Mouse (Mus musculus) heart, embryonic 12.5 days (tissue): Measurements from ENCODE around the gene Sft2d1. TPM values are rescaled to one million over a fixed set of nuclear protein-coding genes. Genes with fewer than 3 reads are reported as not detected.
A peak's percentile ranks its signal among the peaks of the same experiment; 100 is the strongest.
"Not testable (repeated sequence)": the region's sequence is repeated elsewhere in the genome, so short reads cannot be mapped to it uniquely, and the experiment has no call there.

Source experiments
- ATAC-seq: fragments of 200-750 bp; cut with Nextera tagmentation; 2 replicates; pipeline ENCODE4 v1.8.0; 2017; ENCODE audit warnings: moderate TSS enrichment, moderate library complexity; ENCODE audit not compliant: insufficient number of reproducible peaks, low FRiP score
- H3K27ac ChIP-seq: fragments of 300-500 bp; sonication (generic); 2 replicates; pipeline ENCODE4 v1.5.1; 2016; ENCODE audit warnings: mild to moderate bottlenecking, moderate library complexity; ENCODE audit not compliant: poor library complexity, severe bottlenecking
- H3K27me3 ChIP-seq: fragments of 300-500 bp; sonication (generic); replicated peaks from 2 replicates; pipeline ENCODE4 v1.6.1; 2016; ENCODE audit warnings: mild to moderate bottlenecking, moderate library complexity
- H3K36me3 ChIP-seq: fragments of 300-500 bp; sonication (generic); 2 replicates; pipeline ENCODE4 v1.6.1; 2016; ENCODE audit warnings: mild to moderate bottlenecking, moderate library complexity
- H3K4me1 ChIP-seq: fragments of 300-500 bp; sonication (generic); replicated peaks from 2 replicates; pipeline ENCODE4 v1.6.1; 2016; ENCODE audit warnings: mild to moderate bottlenecking
- H3K4me2 ChIP-seq: fragments of 300-500 bp; sonication (generic); 2 replicates; pipeline ENCODE4 v1.6.1; 2016; ENCODE audit warnings: mild to moderate bottlenecking, moderate library complexity
- H3K4me3 ChIP-seq: fragments of 300-500 bp; sonication (generic); 2 replicates; pipeline ENCODE4 v1.5.1; 2016; ENCODE audit warnings: mild to moderate bottlenecking
- H3K9ac ChIP-seq: fragments of 300-500 bp; sonication (generic); 2 replicates; pipeline ENCODE4 v1.6.1; 2016; ENCODE audit warnings: mild to moderate bottlenecking, moderate library complexity
- H3K9me3 ChIP-seq: fragments of 300-500 bp; sonication (generic); replicated peaks from 2 replicates; pipeline ENCODE4 v1.6.1; 2016; ENCODE audit warnings: mild to moderate bottlenecking, moderate library complexity
- WGBS: fragments of 180-500 bp; shearing (Covaris S2); methylation state at CpG from one replicate; pipeline ENCODE4 v1.1.7; 2016; 5-methylcytosine and 5-hydroxymethylcytosine counted together
- polyA plus RNA-seq: library from polyadenylated mRNA; unstranded; fragments of >200 nt; fragmentation: Nextera tagmentation; extraction: Ambion mirVana; gene quantifications from 2 replicates; pipeline ENCODE4 v1.2.1, GENCODE M21; 2016

The Sft2d1 gene
- polyA plus RNA-seq, 1 experiment from 2014 or later, result 69.6 TPM

- no peak overlapping the region for H3K4me3 ChIP-seq
- H3K9me3 ChIP-seq, result no peaks in the 10 kb centered on the region
- no peak overlapping the region for H3K27ac ChIP-seq
- no peaks in the 10 kb centered on the region for H3K4me1 ChIP-seq
- peaks cover 3% of the 10 kb centered on the region for H3K36me3 ChIP-seq
- H3K27me3 ChIP-seq, result peaks cover 4% of the 10 kb centered on the region; the same call in 1 of the 2 replicates
- no peak for ATAC-seq
- 64% methylated on average over 7 of the region's 7 CpGs for WGBS
- no peak overlapping the region for H3K9ac ChIP-seq
- no peak overlapping the region for H3K4me2 ChIP-seq
Observed at GRCm38 (mm10) chr17:8302772-8303438, 8.0 kb upstream of the Sft2d1 start.

- Histone ChIP-seq H3K4me3 (no peak overlapping the region), H3K36me3 (no peaks in the 10 kb centered on the region), H3K4me2 (no peak overlapping the region), H3K9ac (no peak overlapping the region), H3K27me3 (peaks cover 4% of the 10 kb centered on the region; the same call in 1 of the 2 replicates), H3K27ac (no peak overlapping the region), H3K4me1 (no peaks in the 10 kb centered on the region), H3K9me3 (no peaks in the 10 kb centered on the region)
- no peak for ATAC-seq
- WGBS, result 65% methylated on average over 5 of the region's 5 CpGs
Observed at GRCm38 (mm10) chr17:8303671-8304070, 7.2 kb upstream of the Sft2d1 start.

DNA sequence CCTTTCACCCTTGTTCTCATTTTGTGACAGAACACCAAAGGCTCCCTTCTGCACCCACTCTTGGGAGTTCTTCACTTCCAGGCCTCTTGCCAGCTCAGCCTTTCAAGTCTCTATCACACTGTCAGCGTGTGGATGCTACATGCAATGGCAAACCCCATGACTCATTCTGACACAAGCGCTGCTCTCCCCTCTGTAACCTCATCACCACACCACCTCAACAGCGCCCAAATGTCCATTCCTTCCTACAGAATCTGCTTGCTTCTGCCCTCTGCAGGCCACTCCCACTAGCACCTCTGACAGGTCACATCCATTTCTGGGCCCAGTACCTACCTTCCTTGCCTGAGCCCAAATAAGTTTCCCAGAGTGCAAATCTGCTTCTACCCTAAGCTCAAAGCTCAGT is 5.1 kb upstream of the Sft2d1 start:
- peaks cover 4% of the 10 kb centered on the region; the same call in 1 of the 2 replicates for H3K27me3 ChIP-seq
- H3K27ac ChIP-seq, result no peak overlapping the region
- no peak overlapping the region for H3K4me3 ChIP-seq
- no peak for ATAC-seq
- WGBS, result 23% methylated on average over 3 of the region's 3 CpGs
- H3K9me3 ChIP-seq, result no peaks in the 10 kb centered on the region
- no peaks in the 10 kb centered on the region for H3K36me3 ChIP-seq
- no peak overlapping the region for H3K9ac ChIP-seq
- H3K4me2 ChIP-seq, result no peak overlapping the region
- H3K4me1 ChIP-seq, result no peaks in the 10 kb centered on the region

- Histone ChIP-seq H3K9ac (peak overlapping the region; percentile 88), H3K4me2 (peak overlapping the region; percentile 78), H3K4me3 (peak overlapping the region; percentile 93), H3K27ac (no peak overlapping the region), H3K4me1 (peaks cover 17% of the 10 kb centered on the region), H3K36me3 (no peaks in the 10 kb centered on the region), H3K27me3 (no peaks in the 10 kb centered on the region), H3K9me3 (no peaks in the 10 kb centered on the region)
- no peak for ATAC-seq
- 31% methylated on average over 3 of the region's 3 CpGs for WGBS
Observed at GRCm38 (mm10) chr17:8311751-8312150, 849 bp downstream of the Sft2d1 start.

- Histone ChIP-seq H3K36me3 (no peaks in the 10 kb centered on the region), H3K9ac (no peak overlapping the region), H3K4me3 (no peak overlapping the region), H3K4me1 (peaks cover 17% of the 10 kb centered on the region), H3K27me3 (no peaks in the 10 kb centered on the region), H3K9me3 (no peaks in the 10 kb centered on the region), H3K27ac (no peak overlapping the region), H3K4me2 (no peak overlapping the region)
- no peak for ATAC-seq
- 84% methylated on average over 3 of the region's 3 CpGs for WGBS
Observed at GRCm38 (mm10) chr17:8313976-8314375, 3.1 kb downstream of the Sft2d1 start.

DNA sequence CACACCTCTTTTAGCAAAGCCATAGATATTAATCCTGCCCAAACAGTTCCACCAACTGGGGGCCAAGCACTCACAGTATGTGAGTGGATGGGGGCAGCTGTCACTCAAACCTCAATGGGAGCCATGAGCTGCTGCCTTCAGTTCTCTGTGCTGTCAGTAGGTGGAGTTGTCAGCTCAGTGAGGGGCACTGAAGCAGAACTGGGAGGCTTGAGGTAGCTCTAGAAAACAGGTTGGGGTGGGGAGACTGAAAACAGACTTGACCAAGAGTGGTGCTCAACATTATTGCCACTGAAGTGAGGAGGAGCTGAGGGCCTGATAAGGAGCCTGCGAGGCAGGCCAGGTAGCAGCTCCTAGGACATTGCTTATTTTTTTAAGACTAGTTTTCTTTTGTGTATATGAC is 5.3 kb downstream of the Sft2d1 start:
- Histone ChIP-seq H3K9me3 (no peaks in the 10 kb centered on the region), H3K36me3 (peaks cover 2% of the 10 kb centered on the region; the same call in 1 of the 2 replicates), H3K4me2 (no peak overlapping the region), H3K4me1 (peaks cover 17% of the 10 kb centered on the region), H3K4me3 (no peak overlapping the region), H3K27me3 (no peaks in the 10 kb centered on the region), H3K9ac (no peak overlapping the region), H3K27ac (no peak overlapping the region)
- no peak for ATAC-seq
- WGBS, result 54% methylated on average over 1 of the region's 1 CpGs

DNA sequence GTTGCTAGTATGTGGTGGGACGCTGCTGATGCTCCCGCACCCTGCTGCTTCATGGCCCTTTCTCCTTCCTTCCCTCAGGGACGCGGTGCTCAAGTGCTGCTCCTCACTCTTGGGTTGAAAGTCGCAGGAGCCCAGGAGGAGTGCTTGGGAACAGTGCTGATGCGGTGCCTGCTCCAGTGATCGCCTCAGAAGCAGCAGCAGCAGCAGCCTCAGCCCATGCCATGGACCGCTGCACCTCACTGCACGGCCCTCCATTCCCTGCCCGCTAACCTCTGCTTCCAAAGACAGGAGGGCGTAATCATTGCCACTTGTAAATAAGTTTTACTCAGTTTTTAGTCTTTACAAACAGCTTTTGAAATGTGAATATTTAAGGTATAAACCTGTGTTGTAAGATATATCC is 16.0 kb downstream of the Sft2d1 start:
- H3K27ac ChIP-seq, ATAC-seq, H3K4me2 ChIP-seq, H3K4me1 ChIP-seq, H3K9ac ChIP-seq, H3K27me3 ChIP-seq, H3K9me3 ChIP-seq, H3K4me3 ChIP-seq: not testable (repeated sequence)
- peaks cover 19% of the 10 kb centered on the region for H3K36me3 ChIP-seq
- 87% methylated on average over 11 of the region's 11 CpGs for WGBS

DNA sequence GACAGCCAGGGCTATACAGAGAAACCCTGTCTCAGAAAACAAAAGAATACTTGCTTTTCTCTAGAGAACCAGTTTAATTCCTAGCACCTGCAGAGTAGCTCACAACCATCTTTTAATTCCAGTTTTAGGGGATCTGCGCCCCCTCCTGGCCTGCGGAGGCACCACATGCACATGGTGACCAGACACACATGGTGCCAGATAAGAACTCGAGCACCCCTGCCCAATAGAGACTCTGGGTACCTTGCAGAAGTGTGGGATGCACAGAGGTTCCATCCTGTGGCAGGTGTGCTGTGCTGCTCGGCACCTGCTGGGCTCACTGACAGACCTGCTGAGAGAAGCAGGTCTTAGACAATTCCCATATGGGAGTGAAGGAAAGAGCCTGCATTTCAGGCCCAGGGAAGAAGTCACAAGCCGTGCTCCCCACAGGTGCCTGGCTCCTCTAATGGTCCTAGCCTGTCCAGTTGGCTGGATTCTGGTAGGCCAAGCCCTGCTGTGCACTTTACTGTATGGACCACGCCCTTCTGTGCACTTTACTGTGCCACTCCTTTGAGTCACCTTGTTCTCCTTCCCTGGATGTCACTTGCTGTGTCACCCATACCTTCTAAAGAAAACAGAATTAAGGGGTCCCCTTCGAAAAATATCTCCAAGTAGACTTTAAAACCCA is 17.7 kb downstream of the Sft2d1 start:
- Histone ChIP-seq H3K4me1 (peaks cover 3% of the 10 kb centered on the region; the same call in 1 of the 2 replicates), H3K36me3 (peaks cover 19% of the 10 kb centered on the region), H3K27ac (no peak overlapping the region), H3K9ac (no peak overlapping the region), H3K9me3 (no peaks in the 10 kb centered on the region), H3K27me3 (no peaks in the 10 kb centered on the region), H3K4me2 (no peak overlapping the region), H3K4me3 (no peak overlapping the region)
- no peak for ATAC-seq
- WGBS, result 64% methylated on average over 7 of the region's 7 CpGs

- Histone ChIP-seq H3K9me3 (no peaks in the 10 kb centered on the region), H3K36me3 (peaks cover 18% of the 10 kb centered on the region), H3K27me3 (no peaks in the 10 kb centered on the region), H3K4me2 (no peak overlapping the region), H3K27ac (no peak overlapping the region), H3K9ac (no peak overlapping the region), H3K4me3 (no peak overlapping the region), H3K4me1 (no peaks in the 10 kb centered on the region)
- 66% methylated on average over 5 of the region's 5 CpGs for WGBS
- ATAC-seq, result no peak
Observed at GRCm38 (mm10) chr17:8330602-8331001, 19.7 kb downstream of the Sft2d1 start.

DNA sequence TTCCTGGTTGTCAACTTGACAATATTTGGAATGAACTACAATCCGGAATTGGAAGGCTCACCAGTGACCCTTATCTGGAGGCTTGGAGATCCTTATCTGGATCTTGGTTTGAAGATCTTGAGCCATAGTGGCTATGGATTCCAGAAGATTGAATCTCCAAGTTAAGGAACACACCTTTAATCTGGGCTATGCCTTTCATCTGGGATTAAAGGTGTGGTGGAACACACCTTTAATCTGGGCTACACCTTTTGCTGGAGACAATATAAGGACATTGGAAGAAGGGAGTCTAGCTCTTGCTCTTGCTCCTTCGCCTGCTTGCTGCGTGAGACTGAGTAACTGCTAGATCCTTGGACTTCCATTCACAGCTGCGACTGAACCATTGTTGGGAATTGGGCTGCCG is 26.3 kb downstream of the Sft2d1 start, which contains the start of gene Prr18:
TSS of gene Prr18 (plus strand) at position 301 of the 400 bp plus-strand sequence.
- WGBS, result 88% methylated on average over 1 of the region's 5 CpGs
- H3K4me3 ChIP-seq, ATAC-seq, H3K36me3 ChIP-seq, H3K9ac ChIP-seq, H3K27ac ChIP-seq, H3K9me3 ChIP-seq, H3K4me2 ChIP-seq: not testable (repeated sequence)
- Histone ChIP-seq H3K4me1 (peaks cover 16% of the 10 kb centered on the region), H3K27me3 (peaks cover 45% of the 10 kb centered on the region)

DNA sequence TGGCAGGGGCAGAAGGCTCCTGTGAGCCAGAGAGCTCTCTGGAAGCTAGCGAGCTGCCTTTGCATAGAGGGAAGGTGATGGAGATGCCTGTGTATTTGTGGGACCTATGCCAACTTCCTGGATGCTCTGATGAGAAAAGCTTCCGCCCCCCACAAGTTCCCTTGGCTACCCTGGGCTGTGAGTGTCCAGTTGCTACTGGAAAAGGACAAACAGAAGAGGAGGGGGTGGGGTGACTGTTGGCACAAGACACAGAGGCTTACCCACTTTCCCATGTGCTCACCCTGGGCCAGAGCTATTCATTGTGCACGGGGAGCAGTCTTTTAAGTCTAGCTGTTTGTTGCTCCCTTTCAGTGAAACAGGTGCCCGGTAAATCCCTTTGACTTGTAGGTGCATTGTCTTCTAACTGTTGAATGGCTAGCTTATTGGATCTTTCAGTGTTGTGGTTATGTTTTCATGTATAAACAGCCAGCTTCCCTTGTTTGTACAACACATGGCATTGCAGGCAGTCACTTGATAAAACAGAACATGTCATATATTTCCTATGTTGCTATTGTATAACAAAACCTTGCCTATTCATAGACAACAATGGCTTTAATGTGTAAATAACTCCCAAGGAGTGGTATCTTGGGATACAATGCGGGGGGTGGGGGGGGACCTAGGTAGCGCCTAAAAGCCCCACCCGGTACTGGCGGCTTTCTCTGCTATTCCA is 28.9 kb downstream of the Sft2d1 start:
- no peaks in the 10 kb centered on the region for H3K36me3 ChIP-seq
- 30% methylated on average over 8 of the region's 8 CpGs for WGBS
- H3K9me3 ChIP-seq, result 0 out of 2 replicates have a peak, but pooled peaks cover 3% of the 10 kb centered on the region
- peak overlapping the region; percentile 100 for H3K4me2 ChIP-seq
- no peak overlapping the region for H3K27ac ChIP-seq
- H3K4me1 ChIP-seq, result peaks cover 16% of the 10 kb centered on the region
- no peak overlapping the region for H3K9ac ChIP-seq
- H3K4me3 ChIP-seq, result peak overlapping the region; percentile 63
- no peak for ATAC-seq
- peaks cover 66% of the 10 kb centered on the region for H3K27me3 ChIP-seq
